Mouse (Mus musculus): ENCODE data around the gene Snd1.

DNA sequence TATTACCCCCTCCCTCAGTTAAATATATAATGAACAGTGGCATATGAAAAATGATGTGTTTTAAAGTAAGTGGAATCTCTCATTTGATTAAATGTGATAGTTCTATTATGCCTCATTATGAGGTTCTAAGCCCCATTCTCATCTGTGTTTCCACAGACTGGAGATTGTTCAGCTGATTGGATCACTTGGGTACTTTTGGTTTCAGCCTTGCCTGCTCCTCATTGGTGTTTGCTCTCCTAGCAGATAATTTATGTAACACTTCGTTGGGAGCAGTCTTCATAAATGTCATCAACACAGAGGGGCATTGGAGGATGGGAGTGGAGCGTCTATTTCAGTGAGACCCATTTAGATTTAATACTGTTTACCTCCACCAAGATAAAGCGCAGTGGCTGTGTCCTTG is 118.8 kb downstream of the Snd1 start:
- TF ChIP-seq CTCF (IDR thresholded peaks at IDR 0.05; ENCODE audit: control insufficient read depth, insufficient read depth, insufficient read length) (no peak), USF1 (IDR thresholded peaks at IDR 0.05; ENCODE audit: low read depth) (no peak), MAX (IDR thresholded peaks at IDR 0.05) (no peak), MYOG (IDR thresholded peaks at IDR 0.05; ENCODE audit: control insufficient read depth, extremely low read depth, insufficient read length) (no peak), MYOD1 (IDR thresholded peaks at IDR 0.05; ENCODE audit: control insufficient read depth, insufficient read length, low read depth) (no peak), FOSL1 (IDR thresholded peaks at IDR 0.05; ENCODE audit: insufficient read depth, low read length, poor library complexity, severe bottlenecking) (no peak), CEBPB (IDR thresholded peaks at IDR 0.05; ENCODE audit: low read depth) (no peak)

Data from C2C12 (cell line).